Mouse (Mus musculus): Measurements from ENCODE around the gene Layn. TPM values are rescaled to one million over a fixed set of nuclear protein-coding genes. Genes with fewer than 3 reads are reported as not detected.

Layn gene
- polyA plus RNA-seq, 1 experiment from 2014 or later: 1.2 TPM

DNA sequence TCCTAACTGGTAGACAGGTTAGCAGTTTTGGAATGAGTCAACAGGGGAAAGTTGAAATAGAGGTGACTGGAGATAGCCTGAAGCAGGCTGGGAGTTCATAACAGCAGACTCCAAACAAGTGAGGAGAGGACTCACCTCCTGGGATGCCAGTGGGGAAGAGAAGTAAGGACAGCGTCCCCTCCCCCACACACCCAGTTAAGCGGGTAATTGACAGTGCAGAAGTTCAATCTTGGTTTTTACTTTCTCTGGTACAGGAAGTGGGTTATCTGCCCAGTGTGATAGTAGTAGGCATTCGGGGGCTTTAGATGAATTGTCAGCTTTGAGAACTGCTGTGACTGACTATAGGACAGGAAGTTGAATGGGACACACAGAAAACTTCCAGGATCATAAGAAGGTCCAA, 56.5 kb downstream of the Layn start:
- no peaks in the 10 kb centered on the region for H3K4me1 ChIP-seq (ENCODE audit: control insufficient read depth, insufficient read depth, low read length)
- no peaks in the 10 kb centered on the region for H3K27me3 ChIP-seq (ENCODE audit: control insufficient read depth, insufficient read depth, low read length)
- 80% methylated on average over 3 of the region's 3 CpGs for WGBS
- H3K27ac ChIP-seq (ENCODE audit: low read depth, low read length): no peak overlapping the region
- H3K4me2 ChIP-seq (ENCODE audit: low read depth): no peak overlapping the region
- no peaks in the 10 kb centered on the region for H3K9me3 ChIP-seq (ENCODE audit: control insufficient read depth, low read length)
- DNase-seq (ENCODE audit: low spot score) (no peak), ATAC-seq (ENCODE audit: insufficient read depth, low FRiP score, low TSS enrichment) (no peak)
- no peak overlapping the region for H3K4me3 ChIP-seq (ENCODE audit: low read depth, low read length)
- H3K9ac ChIP-seq (ENCODE audit: low read length): no peak overlapping the region
- H3K36me3 ChIP-seq (ENCODE audit: control insufficient read depth, insufficient read depth, low read length): no peaks in the 10 kb centered on the region

DNA sequence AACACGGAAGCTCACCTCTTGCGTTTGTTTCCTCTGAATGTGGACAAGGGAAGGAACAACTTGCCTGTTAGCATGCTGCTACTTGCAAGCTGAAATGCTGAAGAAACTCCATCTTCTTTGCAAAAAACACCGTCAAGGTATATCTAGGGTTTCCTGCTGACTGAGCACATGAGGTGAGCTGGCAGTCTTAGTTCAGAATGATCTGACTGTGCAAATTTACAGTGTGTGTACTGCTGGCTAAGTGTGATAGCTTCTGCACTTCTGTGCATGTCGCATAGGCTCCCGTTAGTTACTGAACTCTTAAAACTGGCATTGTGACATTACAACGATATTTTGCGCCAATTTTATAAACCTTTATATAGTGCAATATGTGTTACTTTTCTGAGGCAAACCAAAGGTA, 57.2 kb downstream of the Layn start:
- H3K27ac ChIP-seq (ENCODE audit: low read depth, low read length): no peak overlapping the region
- H3K36me3 ChIP-seq (ENCODE audit: control insufficient read depth, insufficient read depth, low read length): no peaks in the 10 kb centered on the region
- DNase-seq (ENCODE audit: low spot score): no peak
- no peaks in the 10 kb centered on the region for H3K27me3 ChIP-seq (ENCODE audit: control insufficient read depth, insufficient read depth, low read length)
- ATAC-seq (ENCODE audit: insufficient read depth, low FRiP score, low TSS enrichment): no peak
- no peak overlapping the region for H3K4me3 ChIP-seq (ENCODE audit: low read depth, low read length)
- H3K4me2 ChIP-seq (ENCODE audit: low read depth): no peak overlapping the region
- H3K9me3 ChIP-seq (ENCODE audit: control insufficient read depth, low read length): no peaks in the 10 kb centered on the region
- H3K9ac ChIP-seq (ENCODE audit: low read length): no peak overlapping the region
- WGBS: 87% methylated on average over 7 of the region's 7 CpGs
- H3K4me1 ChIP-seq (ENCODE audit: control insufficient read depth, insufficient read depth, low read length): no peaks in the 10 kb centered on the region

DNA sequence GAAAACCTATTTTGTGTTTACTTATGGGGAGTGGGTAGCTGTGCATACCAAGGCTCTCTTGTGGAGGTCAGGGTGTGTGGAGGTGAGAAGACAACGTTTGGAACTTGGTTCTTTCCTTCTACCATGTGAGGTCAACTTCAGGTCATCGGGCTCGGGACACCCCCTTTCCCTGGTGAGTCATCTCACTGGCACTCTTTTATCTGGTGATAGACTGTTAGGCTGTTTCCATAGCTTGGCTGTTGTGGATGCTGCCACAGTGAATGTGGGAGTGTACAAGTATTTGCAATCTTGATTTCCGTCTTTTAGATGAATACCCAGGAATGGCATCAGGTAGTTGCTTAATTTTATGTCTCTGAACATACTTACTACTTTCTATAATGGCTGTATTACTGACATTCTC, 61.2 kb downstream of the Layn start:
- no peak for ATAC-seq (ENCODE audit: insufficient read depth, low FRiP score, low TSS enrichment)
- Histone ChIP-seq H3K27ac (ENCODE audit: low read depth, low read length) (no peak overlapping the region), H3K27me3 (ENCODE audit: control insufficient read depth, insufficient read depth, low read length) (no peaks in the 10 kb centered on the region), H3K9ac (ENCODE audit: low read length) (no peak overlapping the region), H3K36me3 (ENCODE audit: control insufficient read depth, insufficient read depth, low read length) (no peaks in the 10 kb centered on the region), H3K4me1 (ENCODE audit: control insufficient read depth, insufficient read depth, low read length) (no peaks in the 10 kb centered on the region), H3K4me2 (ENCODE audit: low read depth) (no peak overlapping the region), H3K9me3 (ENCODE audit: control insufficient read depth, low read length) (no peaks in the 10 kb centered on the region), H3K4me3 (ENCODE audit: low read depth, low read length) (no peak overlapping the region)
- WGBS: 48% methylated on average over 4 of the region's 4 CpGs
- no peak for DNase-seq (ENCODE audit: low spot score)

DNA sequence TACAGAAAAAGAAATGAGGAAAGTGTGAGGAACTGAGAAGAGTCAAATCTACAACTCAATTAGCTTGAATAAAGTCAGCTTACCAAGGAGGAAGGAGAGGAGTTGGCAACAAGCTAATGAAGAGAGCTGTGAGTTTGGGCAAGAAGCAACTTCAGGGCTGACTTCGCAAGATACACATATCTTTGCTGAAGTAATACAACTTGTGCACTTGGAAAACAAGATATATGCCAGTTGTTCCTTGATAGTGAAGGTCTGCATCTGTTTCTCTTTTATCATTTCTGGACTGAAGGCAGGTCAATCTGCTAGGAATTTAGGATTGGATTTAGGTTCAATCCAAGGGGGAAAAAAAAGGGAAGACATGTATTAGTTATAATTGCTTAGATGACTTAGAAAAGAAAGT, 63.2 kb downstream of the Layn start:
- ATAC-seq (ENCODE audit: insufficient read depth, low FRiP score, low TSS enrichment) (no peak), DNase-seq (ENCODE audit: low spot score) (no peak)
- Histone ChIP-seq H3K4me1 (ENCODE audit: control insufficient read depth, insufficient read depth, low read length) (no peaks in the 10 kb centered on the region), H3K9me3 (ENCODE audit: control insufficient read depth, low read length) (no peaks in the 10 kb centered on the region), H3K27ac (ENCODE audit: low read depth, low read length) (no peak overlapping the region), H3K36me3 (ENCODE audit: control insufficient read depth, insufficient read depth, low read length) (no peaks in the 10 kb centered on the region), H3K27me3 (ENCODE audit: control insufficient read depth, insufficient read depth, low read length) (no peaks in the 10 kb centered on the region), H3K4me3 (ENCODE audit: low read depth, low read length) (no peak overlapping the region), H3K9ac (ENCODE audit: low read length) (no peak overlapping the region), H3K4me2 (ENCODE audit: low read depth) (no peak overlapping the region)
- 88% methylated on average over 1 of the region's 1 CpGs for WGBS

DNA sequence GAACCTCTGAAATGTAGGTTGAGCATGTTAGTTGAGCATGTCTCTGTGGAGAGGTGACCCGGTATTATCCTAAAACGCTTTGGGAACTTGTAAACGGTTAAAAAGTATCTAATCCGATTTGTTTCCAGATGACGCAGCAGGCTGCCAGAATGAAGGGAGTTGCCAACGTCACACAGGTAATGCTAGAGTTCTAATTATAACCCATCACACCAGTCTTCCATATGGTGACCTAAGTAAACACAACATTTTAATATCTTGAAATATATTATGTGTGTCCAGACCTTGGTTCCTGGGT, 67.3 kb downstream of the Layn start:
- H3K4me1 ChIP-seq (ENCODE audit: control insufficient read depth, insufficient read depth, low read length): peaks cover 2% of the 10 kb centered on the region; the same call in 1 of the 2 replicates
- DNase-seq (ENCODE audit: low spot score): no peak
- no peaks in the 10 kb centered on the region for H3K9me3 ChIP-seq (ENCODE audit: control insufficient read depth, low read length)
- WGBS: 5% methylated on average over 6 of the region's 6 CpGs
- no peaks in the 10 kb centered on the region for H3K27me3 ChIP-seq (ENCODE audit: control insufficient read depth, insufficient read depth, low read length)
- peak overlapping the region; percentile 87 for H3K4me2 ChIP-seq (ENCODE audit: low read depth)
- no peak for ATAC-seq (ENCODE audit: insufficient read depth, low FRiP score, low TSS enrichment)
- H3K27ac ChIP-seq (ENCODE audit: low read depth, low read length): no peak overlapping the region
- H3K4me3 ChIP-seq (ENCODE audit: low read depth, low read length): peak overlapping the region; percentile 83
- peak overlapping the region; percentile 32 for H3K9ac ChIP-seq (ENCODE audit: low read length)
- no peaks in the 10 kb centered on the region for H3K36me3 ChIP-seq (ENCODE audit: control insufficient read depth, insufficient read depth, low read length)

DNA sequence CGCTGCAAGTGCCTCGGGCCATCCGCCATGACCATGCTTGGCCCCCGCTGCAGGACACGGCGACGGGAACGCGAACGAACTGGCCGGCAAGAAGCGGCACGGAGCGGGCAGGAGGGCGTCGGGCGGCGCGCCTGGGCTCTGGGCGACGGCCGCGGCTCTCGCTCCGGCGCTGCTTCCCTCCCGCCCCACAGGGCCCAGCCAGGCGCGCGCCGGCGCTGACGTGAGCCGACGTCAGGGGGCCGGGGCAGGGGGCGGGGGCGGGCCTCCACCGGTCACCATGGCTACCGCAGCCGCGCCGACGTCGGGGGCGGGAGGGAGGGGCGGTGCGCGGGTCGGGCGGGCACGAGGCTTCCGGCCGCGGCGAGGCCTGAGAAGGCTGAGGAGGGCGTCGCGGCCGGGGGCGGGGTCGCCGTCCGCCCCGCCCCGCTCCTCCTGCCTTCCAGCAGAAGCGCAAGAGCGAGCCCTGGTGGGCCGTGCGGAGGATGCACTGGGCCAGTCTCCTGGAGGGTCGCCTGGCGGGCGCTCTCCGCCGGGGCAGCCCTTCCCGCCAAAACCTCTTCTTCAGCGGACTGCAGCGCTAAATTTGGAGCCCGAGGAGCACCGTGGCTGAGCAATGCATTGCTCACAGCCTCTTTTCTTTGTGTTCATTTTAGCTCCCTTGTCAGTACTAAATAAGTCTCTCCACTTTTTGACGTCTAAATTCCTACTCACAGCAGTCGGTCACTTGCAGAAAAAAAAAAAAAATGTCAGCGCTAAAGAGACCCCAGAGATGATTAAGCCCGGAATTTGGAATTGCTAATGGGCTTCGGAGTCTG, 67.8 kb downstream of the Layn start, which contains the start of gene Sik2:
Gene Sik2 (minus strand): TSS at position 233 of the 815 bp plus-strand sequence.
- Histone ChIP-seq H3K4me1 (ENCODE audit: control insufficient read depth, insufficient read depth, low read length) (peaks cover 2% of the 10 kb centered on the region; the same call in 1 of the 2 replicates), H3K4me3 (ENCODE audit: low read depth, low read length) (peak within 1 kb of the TSS; percentile 83), H3K9ac (ENCODE audit: low read length) (peak within 1 kb of the TSS; percentile 83), H3K27me3 (ENCODE audit: control insufficient read depth, insufficient read depth, low read length) (no peaks in the 10 kb centered on the region), H3K27ac (ENCODE audit: low read depth, low read length) (0 out of 2 replicates have a peak within 1 kb of the TSS, but pooled peaks have one; percentile 27), H3K4me2 (ENCODE audit: low read depth) (peak within 1 kb of the TSS; percentile 87), H3K9me3 (ENCODE audit: control insufficient read depth, low read length) (no peaks in the 10 kb centered on the region), H3K36me3 (ENCODE audit: control insufficient read depth, insufficient read depth, low read length) (no peaks in the 10 kb centered on the region)
- ATAC-seq (ENCODE audit: insufficient read depth, low FRiP score, low TSS enrichment) (peak; percentile 95), DNase-seq (ENCODE audit: low spot score) (peak; percentile 98)
- under 1% methylated on average over 56 of the region's 85 CpGs for WGBS

DNA sequence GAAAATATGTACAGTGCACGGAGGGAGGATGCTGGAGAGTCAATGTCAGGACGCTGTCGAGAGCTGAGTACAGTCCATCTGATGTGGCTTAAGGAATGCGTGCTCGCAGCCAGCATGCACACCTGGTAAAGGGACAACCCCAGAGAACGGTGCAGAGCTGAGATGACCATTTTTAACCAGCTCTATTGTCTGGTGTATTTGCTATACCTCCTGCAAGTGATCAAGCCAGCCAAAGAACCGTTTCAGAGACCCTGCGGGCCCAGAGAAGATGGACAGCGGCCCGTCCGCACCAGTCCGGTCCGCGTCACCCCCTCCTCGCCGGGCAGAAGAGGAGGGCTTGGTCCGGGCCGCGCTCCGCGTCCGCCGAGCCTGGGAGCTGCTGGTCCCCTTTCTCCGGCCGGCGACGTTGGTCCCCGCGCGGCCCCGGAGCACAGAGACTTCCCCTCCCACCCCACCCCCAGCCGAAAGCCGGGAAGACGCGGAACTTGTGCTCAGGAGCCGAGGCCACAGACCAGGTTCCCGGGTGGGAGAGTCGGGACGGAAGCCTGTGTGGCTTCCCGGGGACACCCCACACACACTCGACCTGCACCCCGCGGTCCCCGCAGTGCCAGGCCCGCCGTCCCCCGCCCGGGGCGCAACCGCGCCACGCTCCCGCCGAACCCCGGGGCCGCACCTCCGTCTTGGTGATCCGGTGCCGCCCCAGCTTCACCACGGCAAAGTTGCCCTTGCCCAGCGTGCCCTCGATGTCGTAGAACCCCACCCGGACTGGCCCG, 68.6 kb downstream of the Layn start:
- under 1% methylated on average over 60 of the region's 65 CpGs for WGBS
- DNase-seq (ENCODE audit: low spot score) (peak; percentile 63), ATAC-seq (ENCODE audit: insufficient read depth, low FRiP score, low TSS enrichment) (peak; percentile 7)
- Histone ChIP-seq H3K4me1 (ENCODE audit: control insufficient read depth, insufficient read depth, low read length) (peaks cover 2% of the 10 kb centered on the region; the same call in 1 of the 2 replicates), H3K27me3 (ENCODE audit: control insufficient read depth, insufficient read depth, low read length) (no peaks in the 10 kb centered on the region), H3K4me3 (ENCODE audit: low read depth, low read length) (peak overlapping the region; percentile 83), H3K9ac (ENCODE audit: low read length) (peak overlapping the region; percentile 83), H3K9me3 (ENCODE audit: control insufficient read depth, low read length) (no peaks in the 10 kb centered on the region), H3K27ac (ENCODE audit: low read depth, low read length) (0 out of 2 replicates have a peak overlapping the region, but pooled peaks have one; percentile 27), H3K4me2 (ENCODE audit: low read depth) (peak overlapping the region; percentile 87), H3K36me3 (ENCODE audit: control insufficient read depth, insufficient read depth, low read length) (no peaks in the 10 kb centered on the region)

DNA sequence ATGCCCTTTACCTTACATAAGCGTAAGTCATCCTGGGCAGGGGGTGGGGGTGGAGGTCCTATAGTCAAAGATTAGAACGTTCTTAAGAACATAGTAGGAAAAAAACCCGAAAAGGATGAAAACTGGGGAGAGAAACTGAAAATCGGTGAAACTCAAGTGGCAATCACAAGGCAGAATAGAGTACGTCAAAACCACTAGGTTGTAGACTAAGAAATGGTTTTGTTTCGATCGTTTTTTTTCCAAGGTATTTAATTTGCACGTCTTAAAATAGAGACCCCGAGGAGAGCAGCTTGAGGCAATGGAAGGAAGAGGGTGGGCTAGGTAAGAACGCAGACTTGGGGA, 69.2 kb downstream of the Layn start:
- DNase-seq (ENCODE audit: low spot score): no peak

More for the DNA sequence above, 69.2 kb downstream of the Layn start:
- H3K4me3 ChIP-seq (ENCODE audit: low read depth, low read length): peak overlapping the region; percentile 83
- no peak for ATAC-seq (ENCODE audit: insufficient read depth, low FRiP score, low TSS enrichment)
- H3K27ac ChIP-seq (ENCODE audit: low read depth, low read length): no peak overlapping the region
- no peaks in the 10 kb centered on the region for H3K36me3 ChIP-seq (ENCODE audit: control insufficient read depth, insufficient read depth, low read length)
- 19% methylated on average over 10 of the region's 10 CpGs for WGBS
- H3K4me2 ChIP-seq (ENCODE audit: low read depth): peak overlapping the region; percentile 87
- no peaks in the 10 kb centered on the region for H3K9me3 ChIP-seq (ENCODE audit: control insufficient read depth, low read length)
- H3K4me1 ChIP-seq (ENCODE audit: control insufficient read depth, insufficient read depth, low read length): peaks cover 2% of the 10 kb centered on the region; the same call in 1 of the 2 replicates
- H3K9ac ChIP-seq (ENCODE audit: low read length): peak overlapping the region; percentile 83; the same call in 1 of the 2 replicates
- H3K27me3 ChIP-seq (ENCODE audit: control insufficient read depth, insufficient read depth, low read length): no peaks in the 10 kb centered on the region
